Mouse (Mus musculus): ENCODE measurements around the gene Rbfox3.

Rbfox3 gene

DNA sequence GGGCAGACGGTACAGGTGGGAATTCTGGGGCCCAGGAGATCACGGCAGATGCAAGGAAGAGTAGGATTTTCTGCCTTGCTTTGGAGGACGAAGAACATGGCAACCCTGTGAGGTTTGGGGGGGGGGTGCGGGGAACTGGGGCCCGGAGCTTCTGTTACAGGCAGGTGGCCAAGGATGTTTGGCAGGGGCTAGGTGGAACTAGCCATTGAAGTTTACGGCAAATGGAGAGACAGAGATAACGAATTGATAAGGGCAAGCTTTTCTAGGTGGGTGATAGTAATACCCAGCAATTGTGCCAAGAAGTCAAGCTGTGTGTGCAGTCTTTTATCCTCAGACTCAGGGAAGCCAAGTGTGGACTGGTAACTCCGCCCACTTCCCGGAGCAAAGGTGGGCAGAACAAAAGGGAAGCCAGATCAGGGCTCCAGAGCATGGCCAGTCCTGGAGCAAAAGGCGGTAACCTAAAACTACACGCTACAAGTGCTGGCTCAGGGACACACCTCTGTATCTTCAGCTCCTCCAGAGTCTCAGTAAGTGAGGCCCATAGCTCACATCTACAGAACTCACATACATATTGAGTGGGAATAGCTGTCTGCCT lies 443.9 kb downstream of the Rbfox3 start:
- no peak for DNase-seq

DNA sequence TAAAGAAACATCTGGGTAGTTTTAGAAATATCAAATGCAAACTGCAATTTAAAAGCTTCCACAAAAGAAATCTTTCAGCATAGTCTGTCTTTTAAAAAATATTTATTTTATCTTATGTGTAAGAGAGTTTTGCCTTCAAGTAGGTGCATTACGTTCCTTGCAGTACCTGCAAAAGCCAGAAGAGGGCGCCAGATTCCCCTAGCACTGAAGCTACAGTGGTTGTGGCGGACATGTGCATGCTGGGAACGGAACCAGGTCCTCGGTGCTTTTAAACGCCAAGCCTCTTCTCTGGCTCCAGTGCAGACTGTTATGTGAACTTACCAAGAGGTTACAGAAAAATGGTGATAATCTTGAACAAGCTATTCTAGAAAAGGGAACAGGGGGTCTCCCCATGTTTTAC lies 451.1 kb downstream of the Rbfox3 start:
- DNase-seq: peak; percentile 47

- DNase-seq: no peak
Observed at GRCm38 (mm10) chr11:118459536-118459935, 451.9 kb downstream of the Rbfox3 start.

DNA sequence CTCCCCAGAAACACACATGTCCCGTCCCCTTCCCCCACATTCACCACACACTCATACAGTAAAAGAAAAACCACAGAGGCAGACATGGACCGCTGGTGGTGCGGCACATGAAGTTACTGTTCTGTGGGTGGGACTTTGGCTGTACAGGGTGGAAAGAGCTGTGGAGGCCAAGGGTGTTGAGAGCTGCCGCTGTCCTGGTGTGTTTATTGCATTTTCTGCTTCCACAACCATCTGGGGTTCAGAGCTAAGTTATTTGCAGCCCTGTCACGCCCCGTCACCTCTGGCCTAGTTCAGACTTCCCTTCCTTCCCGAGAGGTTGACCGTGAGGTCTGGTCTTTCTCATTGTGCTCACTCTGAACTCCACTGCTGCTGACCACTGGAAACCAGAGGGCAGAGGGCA lies 452.3 kb downstream of the Rbfox3 start:
- DNase-seq: peak; percentile 35

DNA sequence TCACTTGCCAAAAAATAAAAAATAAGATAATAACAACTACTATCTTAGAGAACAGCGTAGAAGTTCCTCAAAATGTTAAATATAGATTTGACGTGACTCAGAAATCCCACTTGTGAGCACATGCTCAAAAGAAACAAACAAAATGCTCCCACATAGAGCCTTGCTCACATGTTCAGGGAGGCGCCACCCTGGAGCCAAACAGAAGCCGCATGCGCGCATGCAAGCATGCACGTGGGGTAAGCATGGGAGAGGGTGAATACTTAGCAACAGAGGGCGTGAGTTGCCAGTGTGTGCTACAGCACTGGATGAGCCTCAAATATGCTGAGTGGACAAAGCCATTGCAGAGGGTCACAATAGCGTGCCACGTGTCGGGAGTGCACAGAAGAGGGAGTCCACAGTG lies 454.5 kb downstream of the Rbfox3 start:
- no peak for DNase-seq

GRCm38 (mm10) chr11:118455788-118456187 lies 455.6 kb downstream of the Rbfox3 start:
- no peak for DNase-seq

GRCm38 (mm10) chr11:118453886-118454671 lies 457.3 kb downstream of the Rbfox3 start:
- no peak for DNase-seq

DNA sequence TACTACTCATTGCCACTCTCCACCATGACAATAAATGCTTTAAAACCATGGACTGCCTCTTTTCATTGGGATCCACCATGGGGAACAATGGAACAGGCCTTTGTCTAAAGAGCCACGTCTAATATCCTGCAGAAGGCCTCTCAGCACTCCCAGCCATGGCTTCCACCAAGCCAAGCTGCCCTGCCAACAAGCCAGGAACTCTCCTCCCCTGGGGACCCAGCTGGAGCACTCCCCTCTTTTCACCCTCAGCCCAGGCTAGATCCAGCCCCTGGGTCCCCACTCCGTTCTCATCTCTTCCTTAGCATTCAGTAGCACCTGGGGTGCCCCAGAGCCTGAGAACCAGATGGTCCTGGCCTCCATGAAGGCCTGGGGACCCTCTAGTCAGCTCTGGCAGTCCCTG lies 458.4 kb downstream of the Rbfox3 start:
- no peak for DNase-seq

DNA sequence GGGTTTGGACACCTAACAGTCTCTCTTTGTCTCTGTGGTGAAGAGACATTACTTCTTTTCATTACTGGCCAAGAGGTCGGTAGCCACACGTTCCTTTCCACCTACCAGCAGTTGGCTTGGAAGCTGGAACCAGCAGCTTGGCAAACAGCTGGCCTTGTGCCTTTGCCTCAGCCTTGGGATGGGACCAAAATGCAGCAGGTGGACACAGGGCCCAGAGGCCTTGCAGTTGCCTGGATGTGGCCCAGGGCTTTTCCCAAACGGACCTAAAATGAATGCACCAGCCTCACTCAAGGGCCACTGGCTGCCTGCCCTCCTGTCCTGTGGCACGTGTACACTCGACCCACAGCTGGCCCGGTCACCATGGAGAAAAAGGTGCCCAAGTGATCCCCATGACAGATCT lies 460.2 kb downstream of the Rbfox3 start:
- no peak for DNase-seq

DNA sequence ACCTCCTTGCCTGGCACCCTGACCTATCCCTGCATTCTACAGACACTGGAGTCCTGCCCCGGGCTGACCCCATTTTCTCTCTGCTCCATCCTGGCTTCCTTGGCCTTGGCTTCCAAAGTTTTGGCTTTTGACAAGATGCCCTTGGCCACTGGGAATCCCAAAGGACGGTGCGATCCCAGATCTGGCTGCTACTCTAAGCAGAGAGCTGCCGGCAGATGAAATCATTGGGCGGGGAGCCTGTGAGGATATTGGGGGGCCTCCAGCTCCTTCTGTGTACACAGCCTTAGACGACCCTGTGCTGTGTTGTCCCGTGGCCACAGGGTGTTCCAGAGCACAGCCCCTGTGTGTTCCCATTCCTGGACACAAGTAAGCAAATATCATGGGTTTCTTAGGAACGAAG lies 463.0 kb downstream of the Rbfox3 start:
- no peak for DNase-seq

- no peak for DNase-seq
Observed at GRCm38 (mm10) chr11:118447346-118447745, 464.1 kb downstream of the Rbfox3 start.

GRCm38 (mm10) chr11:118445843-118446242 lies 465.6 kb downstream of the Rbfox3 start:
- DNase-seq: peak; percentile 68

DNA sequence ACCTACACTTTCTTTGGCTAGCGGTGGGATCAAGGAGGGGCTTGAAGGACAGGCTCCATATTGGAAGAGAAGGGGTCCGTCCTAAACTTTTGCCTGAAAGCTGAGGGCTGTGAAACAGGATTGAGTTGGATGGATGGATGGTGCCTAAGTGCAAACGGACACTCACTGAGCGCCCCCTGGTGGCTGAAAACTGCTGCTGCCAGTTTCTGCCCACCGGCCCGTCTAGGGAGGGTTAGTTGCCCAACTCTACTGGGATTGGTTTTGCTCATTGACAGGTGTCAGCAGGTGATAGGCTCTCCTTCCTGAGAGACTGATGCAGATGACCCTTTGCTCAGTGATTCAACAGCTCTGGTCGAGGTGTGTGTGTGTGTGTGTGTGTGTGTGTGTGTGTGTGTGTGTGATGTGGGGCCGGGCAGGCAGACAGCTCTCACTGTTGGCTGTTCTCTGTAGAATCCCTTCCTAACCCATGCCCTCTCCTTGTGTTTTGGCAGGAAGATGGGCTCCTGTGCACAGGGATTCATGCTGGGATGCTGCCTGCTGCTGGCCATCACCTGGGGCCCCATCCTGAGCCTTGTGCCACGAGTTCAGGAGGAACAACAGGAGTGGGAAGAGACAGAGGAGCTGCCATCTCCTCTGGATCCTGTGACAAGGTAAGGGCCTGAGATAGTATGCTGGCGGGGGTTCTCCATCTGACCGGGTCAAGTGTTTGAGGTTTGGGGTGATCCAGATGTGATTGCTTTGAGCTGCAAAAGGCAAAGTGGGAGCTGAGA lies 468.0 kb downstream of the Rbfox3 start:
- peak; percentile 70 for DNase-seq

DNA sequence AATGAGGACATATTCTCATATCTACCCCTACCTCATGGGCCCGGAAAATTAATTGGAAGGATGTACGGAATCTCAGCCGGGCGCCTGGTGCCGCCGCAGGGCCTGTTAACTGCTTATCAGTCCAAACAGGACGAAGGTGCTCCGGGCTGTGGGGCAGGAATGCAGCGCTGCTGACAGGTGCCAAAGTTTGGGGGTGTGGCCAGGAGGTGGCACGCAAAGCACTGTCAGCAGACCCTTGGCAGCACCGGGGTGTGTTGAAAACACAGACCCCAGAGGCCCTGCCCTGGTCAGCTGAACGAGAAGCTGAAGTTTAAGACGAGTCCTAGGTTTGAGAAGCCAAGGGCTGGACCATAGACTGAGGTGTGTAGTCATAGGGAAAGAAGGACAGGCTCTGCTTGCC lies 468.7 kb downstream of the Rbfox3 start:
- DNase-seq: no peak
